Mouse (Mus musculus): ENCODE measurements around the gene Slc45a2. TPM values are rescaled to one million over a fixed set of nuclear protein-coding genes. Genes with fewer than 3 reads are reported as not detected.
"Not testable (repeated sequence)": the region's sequence is repeated elsewhere in the genome, so short reads cannot be mapped to it uniquely, and the experiment has no call there.

The Slc45a2 gene
- polyA plus RNA-seq, 1 experiment from 2014 or later: 0.08 TPM

GRCm38 (mm10) chr15:10977151-10977550 lies 23.4 kb upstream of the Slc45a2 start:
- Histone ChIP-seq H3K4me1 (peaks cover 6% of the 10 kb centered on the region), H3K9ac (replicated peaks) (no peak overlapping the region), H3K9me3 (no peaks in the 10 kb centered on the region), H3K27me3 (no peaks in the 10 kb centered on the region), H3K27ac (replicated peaks) (no peak overlapping the region), H3K4me3 (no peak overlapping the region), H3K36me3 (no peaks in the 10 kb centered on the region), H3K4me2 (replicated peaks) (no peak overlapping the region)
- no peak for ATAC-seq (ENCODE audit: low FRiP score, low read depth)

DNA sequence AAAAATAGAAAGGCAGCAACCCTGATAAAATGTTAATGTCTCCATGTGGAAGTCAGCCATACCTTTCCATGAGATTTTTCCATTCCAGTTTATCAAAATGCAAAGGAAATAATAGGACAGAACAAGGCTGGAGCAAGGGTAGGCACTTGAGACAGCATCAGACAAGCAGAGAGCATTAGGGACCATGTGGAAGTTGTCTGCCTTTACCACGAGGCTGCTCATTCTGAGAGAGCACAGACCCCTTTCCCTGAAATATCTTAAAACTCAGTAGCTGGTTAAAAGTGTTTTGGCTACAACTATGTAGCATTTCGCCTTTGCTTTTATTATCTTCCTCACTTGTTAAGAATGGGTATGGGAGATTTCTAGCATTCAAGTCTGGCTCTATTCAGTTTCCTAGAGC lies 19.8 kb upstream of the Slc45a2 start:
- no peaks in the 10 kb centered on the region for H3K9me3 ChIP-seq
- no peak overlapping the region for H3K9ac ChIP-seq (replicated peaks)
- ATAC-seq (ENCODE audit: low FRiP score, low read depth): no peak
- H3K4me3 ChIP-seq: peak overlapping the region; percentile 72; the same call in 1 of the 2 replicates
- no peak overlapping the region for H3K27ac ChIP-seq (replicated peaks)
- H3K4me2 ChIP-seq (replicated peaks): peak overlapping the region; percentile 69
- peaks cover 9% of the 10 kb centered on the region for H3K4me1 ChIP-seq
- H3K27me3 ChIP-seq: no peaks in the 10 kb centered on the region
- no peaks in the 10 kb centered on the region for H3K36me3 ChIP-seq
- 66% methylated on average over 2 of the region's 2 CpGs for WGBS

- Histone ChIP-seq H3K4me1 (peaks cover 9% of the 10 kb centered on the region), H3K9ac (replicated peaks) (peak within 1 kb of the TSS; percentile 72), H3K36me3 (no peaks in the 10 kb centered on the region), H3K4me3 (peak within 1 kb of the TSS; percentile 72), H3K27ac (replicated peaks) (peak within 1 kb of the TSS; percentile 84), H3K9me3 (no peaks in the 10 kb centered on the region), H3K27me3 (no peaks in the 10 kb centered on the region), H3K4me2 (replicated peaks) (peak within 1 kb of the TSS; percentile 69)
- ATAC-seq (ENCODE audit: low FRiP score, low read depth): peak; percentile 100
- under 1% methylated on average over 52 of the region's 52 CpGs for WGBS
Measured at GRCm38 (mm10) chr15:10981377-10982063, 19.0 kb upstream of the Slc45a2 start, which contains the start of gene Amacr. TSS of gene Amacr (plus strand) at chr15:10981756.

- peaks cover 9% of the 10 kb centered on the region for H3K4me1 ChIP-seq
- H3K4me2 ChIP-seq (replicated peaks): peak overlapping the region; percentile 69
- no peaks in the 10 kb centered on the region for H3K36me3 ChIP-seq
- peak overlapping the region; percentile 72 for H3K9ac ChIP-seq (replicated peaks)
- H3K4me3 ChIP-seq: peak overlapping the region; percentile 72
- H3K27me3 ChIP-seq: no peaks in the 10 kb centered on the region
- ATAC-seq (ENCODE audit: low FRiP score, low read depth): peak; percentile 31
- no peaks in the 10 kb centered on the region for H3K9me3 ChIP-seq
- 10% methylated on average over 6 of the region's 6 CpGs for WGBS
- peak overlapping the region; percentile 84; the same call in 1 of the 2 replicates for H3K27ac ChIP-seq (replicated peaks)
Measured at GRCm38 (mm10) chr15:10982064-10982435, 18.5 kb upstream of the Slc45a2 start.

DNA sequence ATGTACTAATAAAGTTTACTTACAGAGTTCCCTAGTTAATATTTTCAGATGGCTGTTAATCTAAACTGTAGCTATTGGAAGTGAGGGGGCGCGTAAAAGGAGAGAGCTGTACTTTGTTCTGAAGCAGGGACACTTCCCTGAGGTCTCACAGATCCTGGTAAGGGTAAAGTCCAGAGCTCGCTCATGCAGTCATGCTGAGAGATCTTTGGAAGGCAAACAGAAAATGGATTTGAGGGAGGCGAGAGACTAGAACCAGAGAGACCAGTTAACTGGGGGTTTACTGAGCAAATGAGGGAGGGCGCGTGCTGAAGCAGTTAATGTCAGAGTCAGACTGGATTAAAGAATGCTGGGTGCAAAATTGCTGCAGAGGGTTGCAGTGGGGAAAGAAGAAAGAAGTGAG lies 14.8 kb upstream of the Slc45a2 start:
- Histone ChIP-seq H3K27ac (replicated peaks) (no peak overlapping the region), H3K4me1 (peaks cover 9% of the 10 kb centered on the region), H3K4me2 (replicated peaks) (no peak overlapping the region), H3K36me3 (no peaks in the 10 kb centered on the region), H3K4me3 (no peak overlapping the region), H3K9ac (replicated peaks) (no peak overlapping the region), H3K9me3 (no peaks in the 10 kb centered on the region), H3K27me3 (no peaks in the 10 kb centered on the region)
- ATAC-seq (ENCODE audit: low FRiP score, low read depth): no peak
- 87% methylated on average over 6 of the region's 6 CpGs for WGBS

DNA sequence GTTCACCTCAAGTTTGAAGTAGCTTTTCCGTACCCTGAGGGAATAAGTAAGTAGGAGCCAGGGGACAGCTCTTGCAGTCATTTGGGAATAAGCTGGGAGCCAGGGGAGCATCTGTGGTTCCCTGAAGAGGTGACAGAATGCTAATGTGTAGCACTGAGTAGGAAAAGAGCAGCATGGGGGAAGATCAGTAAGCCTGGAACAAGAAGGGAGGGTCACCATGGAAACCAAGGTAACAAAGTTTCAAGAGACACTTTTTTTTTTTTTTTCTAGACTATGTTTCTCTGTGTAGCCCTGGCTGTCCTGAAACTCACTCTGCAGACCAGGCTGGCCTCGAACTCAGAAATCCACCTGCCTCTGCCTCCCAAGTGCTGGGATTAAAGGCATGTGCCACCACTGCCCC lies 14.0 kb upstream of the Slc45a2 start:
- not testable (repeated sequence) for H3K27ac ChIP-seq (replicated peaks); H3K4me1 ChIP-seq; H3K36me3 ChIP-seq; H3K4me2 ChIP-seq (replicated peaks); H3K27me3 ChIP-seq; H3K4me3 ChIP-seq; H3K9ac ChIP-seq (replicated peaks); ATAC-seq (ENCODE audit: low FRiP score, low read depth); H3K9me3 ChIP-seq
- 79% methylated on average over 2 of the region's 2 CpGs for WGBS

- ATAC-seq (ENCODE audit: low FRiP score, low read depth): no peak
- WGBS: 71% methylated on average over 2 of the region's 2 CpGs
- no peaks in the 10 kb centered on the region for H3K4me1 ChIP-seq
- no peak overlapping the region for H3K4me3 ChIP-seq
- H3K4me2 ChIP-seq (replicated peaks): no peak overlapping the region
- H3K9me3 ChIP-seq: no peaks in the 10 kb centered on the region
- H3K27me3 ChIP-seq: no peaks in the 10 kb centered on the region
- no peaks in the 10 kb centered on the region for H3K36me3 ChIP-seq
- H3K9ac ChIP-seq (replicated peaks): no peak overlapping the region
- H3K27ac ChIP-seq (replicated peaks): no peak overlapping the region
Measured at GRCm38 (mm10) chr15:10990411-10990810, 10.1 kb upstream of the Slc45a2 start.

DNA sequence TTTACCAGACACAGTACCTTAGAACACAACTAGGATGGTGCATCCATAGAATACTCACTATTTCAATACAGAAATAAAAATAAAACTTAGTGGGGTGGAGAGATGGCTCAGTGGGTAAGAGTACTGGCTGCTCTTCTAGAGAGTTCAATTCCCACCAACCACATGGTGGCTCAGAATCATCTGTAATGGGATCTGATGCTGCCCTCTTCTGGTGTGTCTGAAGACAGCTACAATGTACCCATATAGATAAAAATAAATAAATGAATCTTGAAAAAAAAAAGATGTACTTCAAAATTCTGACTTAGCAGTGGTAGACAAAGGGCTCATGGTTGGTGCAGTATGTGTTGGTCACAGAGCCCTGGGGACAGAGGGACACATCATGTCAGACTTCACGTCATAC lies 9.0 kb upstream of the Slc45a2 start:
- Histone ChIP-seq H3K27me3 (no peaks in the 10 kb centered on the region), H3K9me3 (no peaks in the 10 kb centered on the region), H3K36me3 (no peaks in the 10 kb centered on the region), H3K27ac (replicated peaks) (no peak overlapping the region), H3K4me1 (no peaks in the 10 kb centered on the region), H3K9ac (replicated peaks) (no peak overlapping the region), H3K4me2 (replicated peaks) (no peak overlapping the region), H3K4me3 (no peak overlapping the region)
- 96% methylated on average over 1 of the region's 1 CpGs for WGBS
- no peak for ATAC-seq (ENCODE audit: low FRiP score, low read depth)

DNA sequence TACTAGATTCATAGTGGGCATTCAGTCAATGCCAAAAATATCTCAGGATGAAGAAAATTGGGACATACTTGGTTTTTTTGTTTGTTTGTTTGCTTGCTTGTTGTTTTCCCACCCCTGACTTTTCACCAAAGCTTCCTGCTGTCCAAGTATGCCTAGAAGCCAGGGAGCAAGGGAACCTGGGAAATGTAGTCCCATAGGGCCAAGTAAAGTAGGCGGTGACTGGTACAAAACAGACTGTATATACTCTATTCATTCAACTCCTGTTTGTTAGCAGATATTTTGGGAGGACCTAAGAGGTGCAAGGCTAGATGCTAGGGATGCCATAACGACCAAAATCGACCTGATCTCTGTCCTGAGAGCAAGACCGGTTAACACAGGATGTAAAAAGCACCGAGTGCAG lies 689 bp upstream of the Slc45a2 start:
- H3K27me3 ChIP-seq: no peaks in the 10 kb centered on the region
- no peak overlapping the region for H3K9ac ChIP-seq (replicated peaks)
- no peak overlapping the region; the same call in 1 of the 2 replicates for H3K4me2 ChIP-seq (replicated peaks)
- ATAC-seq (ENCODE audit: low FRiP score, low read depth): no peak
- no peak overlapping the region for H3K4me3 ChIP-seq
- H3K36me3 ChIP-seq: no peaks in the 10 kb centered on the region
- WGBS: 54% methylated on average over 5 of the region's 5 CpGs
- H3K4me1 ChIP-seq: no peaks in the 10 kb centered on the region
- H3K9me3 ChIP-seq: no peaks in the 10 kb centered on the region
- no peak overlapping the region for H3K27ac ChIP-seq (replicated peaks)

DNA sequence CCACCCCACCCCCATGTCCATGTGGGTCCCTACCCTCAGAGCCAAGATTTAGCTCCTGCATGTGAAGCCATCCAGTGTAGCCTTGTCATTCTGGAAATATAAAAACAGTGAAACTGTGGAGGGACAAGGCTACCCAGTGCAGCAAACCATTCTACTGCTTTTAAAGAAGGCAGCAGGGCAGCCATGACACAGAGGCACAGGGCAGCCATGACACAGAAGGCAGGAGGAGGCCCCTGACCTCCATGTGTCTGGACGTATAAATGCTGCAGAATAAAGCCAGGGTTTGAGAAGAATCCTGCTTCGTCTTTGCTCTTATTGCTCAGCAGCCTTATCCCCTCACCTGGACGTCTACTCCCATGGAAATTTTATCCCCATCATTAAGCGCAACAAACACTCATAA lies 3.3 kb downstream of the Slc45a2 start:
- ATAC-seq (ENCODE audit: low FRiP score, low read depth): no peak
- H3K27ac ChIP-seq (replicated peaks): no peak overlapping the region
- no peaks in the 10 kb centered on the region for H3K27me3 ChIP-seq
- H3K9me3 ChIP-seq: no peaks in the 10 kb centered on the region
- no peak overlapping the region for H3K9ac ChIP-seq (replicated peaks)
- no peaks in the 10 kb centered on the region for H3K36me3 ChIP-seq
- 90% methylated on average over 4 of the region's 4 CpGs for WGBS
- no peak overlapping the region for H3K4me2 ChIP-seq (replicated peaks)
- no peaks in the 10 kb centered on the region for H3K4me1 ChIP-seq
- no peak overlapping the region for H3K4me3 ChIP-seq

GRCm38 (mm10) chr15:11004646-11005045 lies 4.1 kb downstream of the Slc45a2 start:
- H3K27me3 ChIP-seq: no peaks in the 10 kb centered on the region
- H3K4me3 ChIP-seq: no peak overlapping the region
- ATAC-seq (ENCODE audit: low FRiP score, low read depth): no peak
- no peaks in the 10 kb centered on the region for H3K4me1 ChIP-seq
- WGBS: 83% methylated on average over 6 of the region's 6 CpGs
- H3K9me3 ChIP-seq: no peaks in the 10 kb centered on the region
- H3K4me2 ChIP-seq (replicated peaks): no peak overlapping the region
- no peaks in the 10 kb centered on the region for H3K36me3 ChIP-seq
- no peak overlapping the region for H3K9ac ChIP-seq (replicated peaks)
- no peak overlapping the region for H3K27ac ChIP-seq (replicated peaks)

DNA sequence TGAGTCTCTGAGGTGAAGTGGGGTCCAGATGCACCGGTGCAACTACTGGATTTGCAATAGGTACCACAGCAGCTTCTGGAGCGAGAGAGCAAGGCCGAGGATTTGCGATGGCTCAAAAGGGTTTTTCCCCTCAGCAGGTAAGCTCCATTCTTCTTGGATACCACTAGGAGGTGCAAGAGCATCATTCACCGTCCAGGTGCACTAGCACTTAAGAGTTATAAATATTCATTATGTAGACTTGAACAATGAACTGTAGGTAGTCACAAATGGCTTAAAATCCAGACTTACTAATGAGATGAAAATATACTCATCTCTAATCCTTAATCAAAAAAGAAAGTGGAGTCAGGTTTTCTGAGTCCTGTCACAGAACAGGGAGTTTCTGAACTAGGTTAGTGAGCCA lies 8.2 kb downstream of the Slc45a2 start:
- Histone ChIP-seq H3K9ac (replicated peaks) (no peak overlapping the region), H3K36me3 (no peaks in the 10 kb centered on the region), H3K4me2 (replicated peaks) (no peak overlapping the region), H3K27me3 (no peaks in the 10 kb centered on the region), H3K27ac (replicated peaks) (no peak overlapping the region), H3K4me1 (no peaks in the 10 kb centered on the region), H3K9me3 (no peaks in the 10 kb centered on the region), H3K4me3 (no peak overlapping the region)
- no peak for ATAC-seq (ENCODE audit: low FRiP score, low read depth)
- 26% methylated on average over 5 of the region's 5 CpGs for WGBS

DNA sequence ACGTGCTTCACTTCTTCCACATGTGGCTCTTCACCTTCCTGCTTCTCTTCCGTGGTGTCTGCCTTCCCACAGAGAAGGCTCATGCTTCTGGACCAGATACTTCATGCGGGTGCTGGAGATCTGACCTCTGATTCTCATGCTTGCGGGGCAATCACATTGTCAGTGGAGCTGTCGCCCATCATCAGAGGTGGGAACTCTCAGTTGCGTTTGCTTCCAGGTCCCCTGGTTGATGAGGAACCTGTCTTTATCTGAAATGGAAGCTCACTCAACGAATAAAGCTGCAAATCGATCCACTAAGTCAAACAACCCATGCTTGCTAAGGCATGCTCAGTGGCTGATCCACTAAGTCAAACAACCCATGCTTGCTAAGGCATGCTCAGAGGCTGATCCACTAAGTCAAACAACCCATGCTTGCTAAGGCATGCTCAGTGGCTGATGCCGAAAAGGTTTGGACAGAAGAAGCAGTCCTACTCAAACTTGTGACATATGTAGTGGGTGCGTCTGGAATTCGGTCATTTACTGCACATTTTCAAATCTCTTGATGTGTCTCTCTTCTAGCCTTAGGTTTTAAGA lies 10.5 kb downstream of the Slc45a2 start:
- Histone ChIP-seq H3K27ac (replicated peaks) (no peak overlapping the region), H3K9me3 (no peaks in the 10 kb centered on the region), H3K4me3 (no peak overlapping the region), H3K4me1 (no peaks in the 10 kb centered on the region), H3K4me2 (replicated peaks) (no peak overlapping the region), H3K27me3 (no peaks in the 10 kb centered on the region), H3K36me3 (no peaks in the 10 kb centered on the region), H3K9ac (replicated peaks) (no peak overlapping the region)
- WGBS: 93% methylated on average over 11 of the region's 11 CpGs
- ATAC-seq (ENCODE audit: low FRiP score, low read depth): no peak

Data from midbrain, embryonic 12.5 days (tissue).